8 mouse cellular contexts compared by ENCODE assay signal in the genomic region with DNA sequence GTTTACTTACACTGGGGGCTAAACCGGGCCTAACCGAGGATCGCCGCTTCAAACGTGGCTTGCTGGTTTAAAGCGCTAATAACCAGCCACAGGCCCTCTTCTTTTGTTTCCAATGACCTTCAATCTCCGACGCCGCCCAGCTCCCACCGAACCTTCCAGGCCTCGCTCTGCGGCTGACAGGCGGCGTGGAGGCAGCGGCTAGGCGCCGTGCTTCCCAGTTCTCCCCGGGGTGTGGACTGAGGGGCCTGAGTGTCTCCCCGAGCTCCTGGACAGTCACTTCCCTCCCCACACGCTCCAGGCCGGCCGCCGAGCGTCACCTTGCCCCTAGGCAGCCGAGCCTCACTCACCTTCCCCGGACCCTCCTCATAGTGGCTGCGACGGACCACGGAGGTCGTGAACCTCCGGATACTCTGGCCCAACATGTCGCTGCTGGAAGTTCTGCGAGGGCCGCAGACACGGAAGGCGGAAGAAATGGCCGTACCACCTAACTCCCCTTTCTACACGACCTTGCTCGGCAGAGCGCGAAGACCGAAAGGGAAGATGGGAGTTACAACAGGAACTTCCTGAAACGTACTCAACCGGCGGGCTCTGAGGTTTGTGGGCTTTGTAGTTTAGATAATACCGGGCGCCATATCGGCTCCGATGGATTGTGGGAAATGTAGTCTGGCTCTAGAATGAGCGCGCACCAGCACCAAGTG. TPM values are rescaled to one million over a fixed set of nuclear protein-coding genes. Genes with fewer than 3 reads are reported as not detected.
DNase-seq lines count a peak whose midpoint lies in the region; ATAC-seq lines count a peak whose summit lies in the region.

A gene (minus strand): TSS at position 651 of the 698 bp plus-strand sequence.

- H3K36me3 ChIP-seq in lung, embryonic 16.5 days (ENCODE audit: control insufficient read depth, insufficient read depth, low read length), result peaks cover 7% of the 10 kb centered on the region

- WGBS in lung, embryonic 16.5 days, result 1% methylated on average over 48 of the region's 51 CpGs

- H3K4me1 ChIP-seq in lung, embryonic 16.5 days (replicated peaks; ENCODE audit: control insufficient read depth, insufficient read depth, low read length), result no peaks in the 10 kb centered on the region

- no peaks in the 10 kb centered on the region for H3K9me3 ChIP-seq in lung, embryonic 16.5 days (ENCODE audit: control insufficient read depth, low read length)

- H3K27me3 ChIP-seq in lung, embryonic 16.5 days (ENCODE audit: control insufficient read depth, insufficient read depth, low read depth, low read length), result no peaks in the 10 kb centered on the region

- peak; percentile 91 for DNase-seq in MEL-GATA-1-ER (ENCODE audit: extremely low read depth, low read depth)
- DNase-seq in cerebellum, adult 8-10 months, result peak; percentile 84
- DNase-seq in forelimb bud, embryonic 11.5 days (ENCODE audit: low read depth, low spot score), result peak; percentile 90
- peak; percentile 79 for DNase-seq in layer of hippocampus, adult 9-10 months (ENCODE audit: low spot score)
- DNase-seq in ovary, postnatal 10 days (ENCODE audit: low spot score), result peak; percentile 44
- peak; percentile 75 to 79 for DNase-seq in thymus, postnatal 10 days (ENCODE audit: low spot score in 2 of 2)

- H3K9ac ChIP-seq in lung, embryonic 16.5 days (ENCODE audit: low read length), result peak within 1 kb of the TSS; percentile 98

- H3K4me3 ChIP-seq in lung, embryonic 16.5 days (ENCODE audit: low read length), result peak within 1 kb of the TSS; percentile 91

- peak within 1 kb of the TSS; percentile 68 for H3K4me2 ChIP-seq in lung, embryonic 16.5 days (ENCODE audit: low read depth, low read length)

- peak within 1 kb of the TSS; percentile 90 for H3K27ac ChIP-seq in lung, embryonic 16.5 days (ENCODE audit: low read length)

- peak; percentile 100 for ATAC-seq in hematopoietic stem cell, adult 5-6 weeks (replicated peaks in 1 of 2; ENCODE audit: insufficient read depth in 1 of 2, low FRiP score in 2 of 2, low TSS enrichment in 1 of 2, low read depth in 1 of 2, poor library complexity in 2 of 2, severe bottlenecking in 2 of 2)
- ATAC-seq in lung, embryonic 16.5 days (ENCODE audit: low read depth), result peak; percentile 100

RNA-seq across cellular contexts. Expression of the gene that starts here (rescaled TPM):
- total RNA-seq in hematopoietic stem cell, adult 5-6 weeks (2017), result 252 and 296 TPM in 2 replicates
- 586 and 642 TPM in 2 replicates for polyA plus RNA-seq in lung, embryonic 16.5 days (2015; fragmentation: Nextera tagmentation; extraction: Ambion mirVana)

Comparison
In these comparisons a context has a peak if more than half of its experiments do, and no peak if none do; other contexts are left out.
1. Peak in every context shown above with its lines: DNase-seq, ATAC-seq, H3K4me3 ChIP-seq and H3K27ac ChIP-seq.